Mouse (Mus musculus) large intestine, adult 2 months (tissue): ENCODE measurements around the gene Cryzl2. TPM values are rescaled to one million over a fixed set of nuclear protein-coding genes. Genes with fewer than 3 reads are reported as not detected.

ENCODE experiments used
- DNase-seq: peaks from one replicate; pipeline ENCODE4 v3.0.0-alpha.2; 2012; ENCODE audit warnings: low read depth, low spot score
- WGBS: fragments of 180-500 bp; shearing (Covaris S2); methylation state at CpG from one replicate; pipeline ENCODE4 v1.1.7; 2018; 5-methylcytosine and 5-hydroxymethylcytosine counted together
- polyA plus RNA-seq: library from polyadenylated mRNA; depleted of rRNA; stranded (reverse); fragments of >200 nt; gene quantifications from 2 replicates; pipeline ENCODE4 v1.2.3, GENCODE M21; 2012

The Cryzl2 gene
- polyA plus RNA-seq, 1 experiment, result 4.9 TPM

DNA sequence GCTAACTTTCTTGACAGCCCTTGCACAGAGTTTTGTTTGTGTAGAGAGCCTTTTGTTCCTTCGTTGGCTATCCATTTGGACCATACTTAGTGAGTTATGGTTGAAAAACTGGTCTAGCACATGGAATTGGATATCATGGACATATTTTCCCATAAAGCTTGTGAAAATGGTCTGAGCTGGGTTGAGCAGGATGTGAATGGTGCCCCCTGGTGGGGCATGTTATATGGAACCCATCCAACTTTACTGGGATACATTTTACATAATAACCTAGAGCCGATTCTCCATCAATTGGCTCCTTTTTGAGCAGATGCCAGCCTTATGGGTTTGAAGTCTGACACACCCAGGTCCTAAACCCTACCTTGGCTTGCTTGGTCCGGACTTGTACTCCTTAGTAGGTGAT lies 6.8 kb downstream of the Cryzl2 start:
- DNase-seq, result no peak
- 61% methylated on average over 3 of the region's 3 CpGs for WGBS

DNA sequence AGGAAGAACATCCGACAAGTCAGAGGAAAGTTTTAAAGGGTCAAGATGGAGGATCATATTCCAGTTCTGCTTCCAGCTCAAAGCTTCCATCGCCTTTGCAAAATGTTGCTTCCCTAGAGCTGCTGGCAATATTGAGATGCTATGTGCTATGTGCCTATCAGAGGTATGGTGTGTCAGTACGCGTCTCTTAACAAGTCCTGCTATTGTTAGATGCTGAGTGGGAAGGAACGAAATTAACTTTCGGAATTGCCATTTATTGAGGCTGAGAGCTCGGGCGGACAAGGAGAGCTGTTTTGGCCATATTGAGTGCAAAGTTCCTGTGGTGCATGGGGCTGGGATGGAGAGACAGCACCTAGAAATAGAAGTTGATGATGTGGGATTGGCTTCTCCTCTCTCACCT lies 9.5 kb downstream of the Cryzl2 start:
- DNase-seq, result no peak
- 92% methylated on average over 8 of the region's 8 CpGs for WGBS

DNA sequence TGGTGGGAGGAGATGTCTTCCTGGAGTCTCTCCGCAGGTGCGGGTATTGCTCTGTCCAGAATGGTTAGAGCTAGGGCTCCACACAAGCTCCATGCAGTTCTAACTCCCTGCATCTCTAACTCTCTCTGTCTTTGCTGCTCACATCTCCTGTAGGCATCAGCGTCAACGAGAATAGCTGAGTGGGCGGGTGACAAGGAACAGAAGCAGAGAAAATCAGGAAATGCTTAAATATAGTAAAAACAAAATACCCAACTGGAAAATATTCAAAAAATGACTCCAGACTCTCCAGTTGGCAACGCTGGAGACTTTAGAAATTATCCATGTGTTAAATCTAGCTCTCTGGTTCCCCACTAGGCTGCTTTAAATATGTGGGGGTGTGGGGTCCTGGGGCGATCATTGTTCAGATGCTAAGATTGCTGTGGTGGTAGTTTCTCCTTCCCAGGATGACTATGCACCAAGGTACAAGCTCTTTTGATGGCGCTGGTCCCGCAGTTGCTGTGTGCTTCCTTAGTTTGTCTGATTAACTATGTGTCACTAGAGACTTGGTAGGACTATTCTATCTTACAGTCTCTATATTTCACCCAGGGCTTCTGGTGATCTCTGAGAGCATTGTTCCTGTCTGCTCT lies 12.5 kb downstream of the Cryzl2 start:
- WGBS, result 87% methylated on average over 9 of the region's 9 CpGs

DNA sequence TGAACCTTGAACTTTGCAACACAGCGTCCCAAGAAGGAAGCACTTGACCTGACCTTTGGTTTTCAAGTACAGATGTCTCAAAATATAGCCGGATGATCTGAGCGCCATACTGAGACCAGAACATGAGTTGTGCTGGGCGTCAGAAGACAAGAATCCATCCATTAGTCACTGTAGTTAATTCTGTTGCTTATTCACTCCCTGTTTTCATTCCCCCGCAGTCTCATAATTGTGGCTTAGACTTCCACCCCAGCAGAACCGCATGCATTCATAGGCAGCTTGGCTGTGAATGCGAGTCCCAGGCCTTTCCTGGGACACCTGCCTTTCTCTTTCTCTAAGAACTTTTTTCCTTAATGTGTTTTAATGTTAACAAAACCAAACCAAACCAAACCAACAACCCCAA lies 14.3 kb downstream of the Cryzl2 start:
- no peak for DNase-seq
- 86% methylated on average over 7 of the region's 7 CpGs for WGBS

More for the DNA sequence above, 12.5 kb downstream of the Cryzl2 start:
- no peak for DNase-seq

DNA sequence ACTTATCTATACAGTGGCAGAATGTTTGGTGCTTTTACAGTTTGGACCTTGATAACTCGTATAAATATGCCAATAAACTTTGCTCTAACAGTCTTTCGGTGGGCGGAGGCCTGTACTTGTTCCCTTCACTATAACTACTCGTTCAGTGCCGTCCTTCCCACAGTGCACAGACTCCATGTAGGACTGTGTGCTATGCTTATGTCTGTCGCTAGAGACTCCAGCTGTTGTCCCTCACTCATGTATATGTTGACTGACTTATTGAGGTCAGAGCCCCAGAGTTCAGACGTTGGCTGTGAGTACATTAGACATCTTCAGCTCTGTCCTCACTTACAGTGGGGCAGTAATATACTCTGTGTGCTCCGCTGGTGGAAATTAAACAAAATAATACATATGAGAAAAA lies 16.5 kb downstream of the Cryzl2 start:
- peak; percentile 18 for DNase-seq
- 33% methylated on average over 8 of the region's 8 CpGs for WGBS

DNA sequence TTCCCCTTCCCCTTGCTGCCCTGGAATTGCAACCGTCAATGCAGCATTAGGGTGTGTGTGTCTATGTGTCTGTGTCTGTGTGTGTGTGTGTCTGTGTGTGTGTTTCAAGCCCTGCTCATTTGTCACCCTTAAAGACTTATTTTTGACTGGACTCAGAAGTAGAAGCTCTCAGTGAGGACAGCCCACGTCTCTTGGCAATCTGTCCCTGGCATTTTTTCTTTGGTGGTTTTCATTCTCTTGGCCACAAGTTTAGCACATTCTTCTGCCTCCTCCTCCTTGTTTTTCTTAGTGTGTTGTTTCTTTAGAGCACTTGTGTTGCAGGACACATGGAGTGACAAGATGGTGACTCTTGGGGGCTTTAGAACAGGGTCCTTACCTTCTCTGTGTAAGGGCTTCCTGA lies 17.9 kb downstream of the Cryzl2 start:
- WGBS, result 79% methylated on average over 2 of the region's 2 CpGs
- DNase-seq, result no peak

DNA sequence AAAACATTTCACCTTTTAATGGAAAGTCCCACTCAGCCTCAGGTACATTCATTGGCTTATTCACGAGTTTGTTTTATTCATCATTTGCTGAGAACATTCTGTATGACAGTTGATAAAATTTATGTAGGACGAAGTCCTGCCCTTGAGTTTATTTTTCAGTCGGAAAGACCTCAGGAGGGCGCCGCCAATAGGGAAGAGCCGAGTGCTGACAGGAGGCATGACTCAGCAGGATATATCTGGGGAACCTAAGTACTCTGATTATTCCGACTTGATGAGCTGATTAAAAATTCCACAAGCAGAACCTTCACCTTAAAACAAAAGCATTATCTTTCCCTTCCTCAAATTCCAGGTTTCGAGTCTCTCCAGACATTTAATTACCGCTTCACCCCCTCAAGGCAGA lies 21.7 kb downstream of the Cryzl2 start:
- WGBS, result 24% methylated on average over 9 of the region's 9 CpGs
- no peak for DNase-seq

DNA sequence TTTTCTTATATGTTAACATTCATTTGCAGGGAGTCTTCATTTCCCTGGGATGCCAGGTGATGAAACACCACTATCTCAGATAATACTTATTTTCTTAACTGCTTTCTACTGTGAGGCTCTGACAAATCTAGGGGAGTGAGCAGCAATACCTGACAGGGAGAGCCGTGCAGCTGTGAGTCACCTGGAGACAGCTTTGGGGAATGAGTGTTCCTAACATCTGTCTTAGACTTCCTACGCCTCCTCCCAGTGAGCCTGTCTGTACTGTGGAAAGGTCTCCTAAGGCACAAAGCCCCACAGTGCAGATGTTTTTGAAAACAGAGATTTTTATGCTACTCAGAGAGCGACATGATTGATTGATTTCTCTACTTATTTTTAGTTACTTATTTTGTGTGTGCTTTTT lies 22.5 kb downstream of the Cryzl2 start:
- DNase-seq, result no peak
- WGBS, result 79% methylated on average over 3 of the region's 3 CpGs

DNA sequence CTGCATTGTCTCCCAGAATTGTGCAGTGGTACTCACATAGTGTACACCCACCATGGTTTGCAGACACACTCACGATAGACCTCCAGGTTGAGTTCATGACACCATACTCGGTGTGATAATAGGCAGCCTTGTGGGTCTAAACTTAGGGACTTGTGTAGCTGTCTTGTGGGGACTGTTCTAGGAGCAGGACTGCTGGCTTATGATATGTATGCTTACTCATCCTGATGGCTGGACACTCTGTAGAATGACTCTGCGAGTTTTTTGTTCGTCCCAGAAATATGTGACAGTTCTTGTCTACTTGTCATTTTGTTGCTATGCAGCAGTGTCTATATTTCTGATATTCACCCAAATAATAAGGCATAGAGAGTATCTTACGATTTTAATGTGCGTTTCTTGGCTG lies 23.3 kb downstream of the Cryzl2 start:
- DNase-seq, result no peak
- 90% methylated on average over 6 of the region's 6 CpGs for WGBS

DNA sequence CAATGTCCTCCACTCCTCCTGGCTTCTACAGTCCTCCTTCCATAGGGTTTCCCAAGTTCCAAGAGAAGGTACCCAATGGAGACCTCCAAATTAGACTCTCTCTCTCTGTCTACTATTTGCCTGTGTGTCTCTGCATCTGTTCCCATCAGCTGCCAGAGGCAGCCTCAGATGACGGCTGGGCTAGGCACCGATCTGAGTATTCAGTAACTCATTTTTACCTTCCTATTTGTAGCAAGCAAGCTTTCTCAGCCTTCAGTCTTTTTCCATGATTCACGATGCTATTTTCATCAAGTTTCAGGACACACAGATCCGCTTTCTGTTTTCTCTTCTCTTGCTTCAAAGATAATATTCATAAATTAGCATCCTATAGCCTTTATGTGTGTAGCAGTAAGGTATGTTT lies 25.8 kb downstream of the Cryzl2 start:
- WGBS, result 93% methylated on average over 4 of the region's 4 CpGs
- no peak for DNase-seq

DNA sequence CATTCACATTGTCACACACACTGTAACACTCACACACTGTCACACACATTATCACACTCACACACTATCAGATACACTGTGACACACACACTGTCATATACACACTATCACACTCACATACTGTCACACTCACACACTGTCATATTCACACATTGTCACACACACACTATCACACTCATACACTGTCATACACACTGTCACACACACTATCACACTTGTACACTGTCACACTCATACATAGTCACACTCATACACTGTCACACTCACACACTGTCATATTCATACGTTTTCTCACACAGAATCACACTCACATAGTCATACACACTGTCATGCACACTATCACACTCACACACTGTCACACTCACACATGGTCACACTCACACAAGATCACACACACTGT lies 42.3 kb downstream of the Cryzl2 start:
- 84% methylated on average over 1 of the region's 1 CpGs for WGBS
- no peak for DNase-seq

DNA sequence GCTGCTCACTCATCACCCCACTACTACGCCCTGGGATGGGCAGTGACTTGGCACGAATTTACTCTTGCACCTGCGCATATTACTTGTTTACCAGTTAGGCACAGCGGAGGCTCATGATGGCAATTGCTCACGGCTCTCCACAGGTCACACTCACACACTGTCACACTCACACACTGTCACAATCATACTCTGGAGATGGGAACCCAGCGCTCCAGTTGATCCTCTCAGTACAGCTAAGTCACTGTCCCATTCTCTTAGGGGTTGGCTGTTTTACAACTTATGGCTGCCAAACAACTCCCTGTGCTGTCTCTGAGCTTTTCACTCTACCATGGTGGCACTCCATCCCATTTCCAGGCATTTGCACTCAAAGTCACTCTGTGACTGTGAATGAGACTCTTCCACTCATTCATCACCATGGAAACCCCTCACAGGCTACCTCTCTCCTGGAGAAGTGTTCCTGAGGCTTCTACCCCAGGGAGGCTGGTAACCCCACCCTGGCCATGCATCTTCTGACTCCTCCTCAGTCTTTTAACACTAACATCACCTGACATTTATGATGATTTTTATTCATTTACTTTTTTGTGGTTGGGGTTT lies 43.1 kb downstream of the Cryzl2 start:
- no peak for DNase-seq
- 74% methylated on average over 6 of the region's 6 CpGs for WGBS

DNA sequence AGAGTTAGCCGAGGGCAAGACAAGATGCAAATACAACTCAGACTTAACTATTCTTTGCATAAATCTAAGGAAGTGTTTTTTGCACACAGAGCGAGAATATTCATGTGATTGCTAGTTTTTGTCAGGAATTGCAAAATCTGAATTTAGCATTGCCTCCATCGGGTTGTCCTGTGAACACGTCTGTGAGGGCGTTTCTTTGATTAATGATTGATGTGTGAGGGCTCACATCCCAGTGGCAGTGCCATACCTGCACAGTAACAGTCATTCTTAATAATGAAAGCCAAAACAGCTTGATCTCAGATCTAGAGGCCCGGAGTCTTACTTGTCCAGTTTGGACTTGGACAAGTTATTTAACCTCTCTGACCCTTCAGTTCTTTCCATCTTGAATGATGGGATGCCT lies 44.7 kb downstream of the Cryzl2 start:
- DNase-seq, result no peak
- 61% methylated on average over 6 of the region's 6 CpGs for WGBS

DNA sequence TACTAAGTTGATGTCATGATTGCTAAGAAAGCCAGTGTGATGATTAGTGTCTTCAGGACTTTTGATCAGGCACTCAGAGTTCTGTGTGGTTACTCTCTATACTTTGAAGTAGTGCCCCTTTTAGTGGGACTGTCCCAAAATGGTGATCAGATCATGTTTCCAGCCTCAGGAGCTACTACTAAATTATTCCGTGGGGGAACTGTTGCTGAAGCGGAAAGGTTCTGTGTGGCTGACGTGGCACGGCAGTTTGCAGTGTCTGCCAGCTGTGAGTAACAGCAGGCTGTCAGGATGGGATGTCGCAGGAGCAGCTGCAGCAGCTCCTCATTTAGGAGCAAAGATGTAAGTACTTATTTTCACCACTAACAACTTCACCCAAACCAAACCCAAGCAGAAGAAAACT lies 48.1 kb downstream of the Cryzl2 start, which contains the start of gene Sec16b:
TSS of gene Sec16b (plus strand) at position 207 of the 400 bp plus-strand sequence.
- DNase-seq, result no peak
- WGBS, result 55% methylated on average over 5 of the region's 5 CpGs

DNA sequence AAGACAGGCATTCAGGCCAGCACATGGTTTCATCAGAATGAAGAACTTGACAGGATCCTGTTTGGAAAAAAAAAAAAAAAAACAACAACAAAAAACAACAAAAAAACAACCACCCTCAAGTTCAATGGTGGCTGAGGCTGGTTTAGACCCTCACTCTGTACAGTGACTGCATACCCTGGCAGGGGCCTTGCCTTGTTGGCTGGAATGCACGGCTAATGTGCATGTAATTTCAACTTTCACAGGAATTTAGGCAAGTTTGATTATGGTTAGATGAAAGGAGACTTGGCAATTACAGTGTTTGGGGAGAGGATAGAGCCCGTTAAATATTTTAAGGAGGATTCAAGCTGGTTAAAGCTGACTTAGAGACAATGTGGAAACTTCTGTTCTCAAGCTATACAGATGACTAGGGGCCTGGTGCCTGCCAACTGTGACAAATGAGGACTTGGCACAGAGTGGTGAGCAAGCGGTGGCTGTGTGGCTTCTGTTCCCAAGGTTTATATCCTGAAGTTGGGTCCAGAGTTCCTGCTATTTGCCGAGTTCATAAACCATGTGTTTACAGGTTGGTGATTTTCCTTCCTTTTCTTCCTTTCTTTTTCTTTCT lies 48.7 kb downstream of the Cryzl2 start:
- DNase-seq, result no peak
- 18% methylated on average over 4 of the region's 4 CpGs for WGBS

DNA sequence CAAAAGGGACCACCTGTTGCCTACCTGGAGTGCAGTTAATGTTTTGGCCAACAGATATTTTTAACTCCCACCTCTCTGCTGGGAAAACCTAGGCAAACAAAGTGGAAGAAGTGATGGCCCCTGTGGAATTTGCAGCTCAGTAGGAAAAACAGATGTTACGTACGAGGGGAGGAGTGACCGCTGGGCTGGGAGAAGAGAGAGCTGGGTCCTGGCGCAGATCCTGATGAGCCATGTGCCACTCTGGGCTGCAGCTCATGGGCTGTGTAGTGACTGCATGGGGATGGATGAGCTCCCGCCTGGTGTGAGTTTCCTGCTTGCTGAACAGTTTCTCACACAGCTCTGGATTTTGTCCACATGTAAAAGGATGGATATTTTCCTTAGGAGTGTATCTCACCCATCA lies 49.4 kb downstream of the Cryzl2 start:
- 46% methylated on average over 5 of the region's 5 CpGs for WGBS
- no peak for DNase-seq

DNA sequence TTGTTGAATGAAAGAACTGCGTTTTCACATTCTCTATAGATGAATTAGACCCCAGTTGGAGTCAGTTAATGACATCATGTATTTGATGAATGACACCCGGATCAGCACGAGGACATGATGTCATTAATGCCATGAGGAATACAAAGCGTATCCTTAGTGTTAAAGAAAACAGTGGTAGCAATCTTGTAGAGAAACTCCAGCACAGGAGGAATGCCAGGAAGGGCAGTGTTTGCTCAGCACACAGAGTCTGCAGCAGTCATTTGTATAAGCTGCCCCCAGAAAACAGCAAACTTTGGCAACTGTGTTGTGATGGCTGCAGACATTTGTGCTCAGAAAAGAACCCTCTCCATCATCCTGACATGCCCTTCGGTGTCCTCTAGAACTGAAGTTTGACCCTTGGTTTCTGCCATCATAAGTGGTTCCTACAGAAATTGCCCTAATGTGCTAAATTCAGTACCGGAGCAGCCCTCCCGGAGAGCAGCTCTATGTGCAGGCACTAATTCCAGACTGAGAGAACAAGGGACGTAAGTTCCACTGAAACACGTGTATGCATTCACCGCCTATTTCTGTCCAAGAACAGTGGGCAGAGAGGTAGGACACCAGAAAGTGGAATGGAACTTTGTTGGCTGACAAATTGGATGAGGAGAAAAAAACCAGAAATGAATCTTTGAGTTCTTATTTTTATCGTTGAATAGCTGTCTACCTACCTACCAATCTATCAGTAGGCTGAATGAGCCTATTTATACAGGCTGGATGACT lies 54.5 kb downstream of the Cryzl2 start:
- DNase-seq, result no peak
- 61% methylated on average over 11 of the region's 11 CpGs for WGBS

DNA sequence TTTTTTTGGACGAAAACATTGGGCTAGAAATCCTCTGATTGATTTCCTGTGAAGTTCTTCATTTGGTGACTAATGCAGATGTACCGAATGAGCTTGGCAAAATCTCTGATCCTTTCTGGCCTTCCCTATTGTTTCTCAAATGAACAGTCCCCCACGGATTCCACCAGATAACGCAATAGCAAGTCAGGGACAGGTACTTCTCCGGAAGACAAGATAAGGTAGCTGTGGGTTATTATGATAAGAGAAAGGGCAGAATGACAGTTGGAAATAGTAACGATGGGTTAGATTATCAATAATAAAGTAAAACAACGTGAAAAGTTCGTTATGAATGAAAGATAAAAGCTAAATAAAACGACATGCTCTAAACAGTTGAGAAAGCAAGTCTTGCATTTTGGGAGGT lies 55.2 kb downstream of the Cryzl2 start:
- WGBS, result 87% methylated on average over 9 of the region's 9 CpGs
- no peak for DNase-seq

DNA sequence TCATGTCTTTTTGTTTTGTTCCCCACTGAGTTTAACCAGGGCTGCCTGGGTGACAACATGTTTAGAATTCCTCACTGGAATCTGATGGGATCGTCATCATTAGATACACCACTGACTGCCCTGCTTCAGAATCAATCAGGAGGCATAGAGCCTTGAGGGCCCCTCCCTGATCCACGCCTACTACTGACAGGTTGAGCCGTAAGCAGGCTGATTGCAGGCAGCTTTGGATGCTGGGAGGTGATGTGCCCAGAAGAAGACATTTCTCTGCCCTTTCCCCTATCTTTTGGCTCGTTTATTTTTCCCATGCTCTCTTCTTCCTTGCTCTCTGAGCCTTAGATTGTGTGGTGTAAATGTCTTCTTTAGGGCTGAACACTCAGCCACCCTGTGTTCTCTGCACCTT lies 55.9 kb downstream of the Cryzl2 start:
- WGBS, result 28% methylated on average over 4 of the region's 4 CpGs

DNA sequence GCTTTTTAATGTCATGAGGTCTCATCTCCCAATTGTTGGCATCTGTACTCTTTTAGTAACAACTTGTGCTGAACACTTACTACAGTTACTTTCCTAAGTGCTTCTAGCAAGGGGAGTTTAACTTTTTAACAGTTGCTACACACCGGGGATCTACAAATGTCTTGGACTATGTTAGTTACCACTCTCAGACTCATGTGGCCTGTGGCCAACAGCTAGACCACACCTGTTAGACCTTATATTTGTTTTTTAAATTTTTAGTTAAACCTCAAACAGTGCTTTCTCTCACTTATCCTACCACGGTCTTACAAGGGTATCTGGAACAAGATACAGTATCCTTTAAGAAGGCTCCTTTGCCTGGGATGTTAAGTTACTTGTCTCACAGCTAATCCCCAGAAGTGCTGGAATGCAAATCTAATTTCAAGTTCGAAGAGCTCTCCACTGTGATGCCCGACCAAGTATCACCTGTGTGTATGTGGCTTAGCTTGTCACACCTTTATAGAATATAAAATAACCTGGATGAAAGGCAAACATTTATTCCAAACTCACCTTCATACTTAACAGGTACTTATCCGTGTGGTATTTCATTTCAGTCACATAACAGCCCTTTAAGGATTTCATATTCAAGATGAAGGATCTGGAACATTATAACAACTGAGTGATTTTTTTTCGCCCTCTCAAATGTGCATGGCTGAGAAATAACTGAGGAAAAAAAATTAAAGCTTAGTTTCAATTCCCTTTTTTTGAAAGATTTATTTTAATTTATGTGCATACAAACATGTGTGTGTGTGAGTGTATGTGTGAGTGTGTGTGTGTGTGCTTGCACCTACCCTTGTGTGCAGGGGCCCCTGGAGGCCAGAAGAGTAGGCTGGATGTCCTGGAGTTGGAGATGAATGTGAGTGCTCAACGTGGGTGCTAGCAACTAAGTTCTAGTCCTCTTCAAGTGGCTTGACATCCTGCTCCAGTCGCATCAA lies 58.7 kb downstream of the Cryzl2 start:
- DNase-seq, result no peak
- WGBS, result 70% methylated on average over 8 of the region's 8 CpGs

More for the DNA sequence above, 55.9 kb downstream of the Cryzl2 start:
- no peak for DNase-seq
